Mouse (Mus musculus) heart, adult 18-20 months (tissue): Measurements from ENCODE around the gene Tmem63c. TPM values are rescaled to one million over a fixed set of nuclear protein-coding genes. Genes with fewer than 3 reads are reported as not detected.
A peak's percentile ranks its signal among the peaks of the same experiment; 100 is the strongest.

ENCODE experiments used
- DNase-seq, 2 experiments: peaks; one replicate each; pipeline ENCODE4 v3.0.0; 2021 to 2022; ENCODE audit warnings: mixed read lengths in 1 of 2
- long read RNA-seq, 2 experiments: library from polyadenylated mRNA; stranded (forward); transcript quantifications; one replicate each; pipeline ENCODE4 v2.0.0; 2021
- total RNA-seq, 2 experiments: library from RNA; stranded (reverse); gene quantifications; 2 replicates each; pipeline ENCODE4 v1.2.3; 2021

Tmem63c gene
- under 1 TPM; 0.08 to 0.12 TPM for total RNA-seq
- long read RNA-seq, experiment 1, result 0 reads
- long read RNA-seq, experiment 2, result 0 reads

GRCm38 (mm10) chr12:87021040-87021439 is at the start of gene Tmem63c:
Gene Tmem63c, plus strand, starts transcription at chr12:87021340.
- DNase-seq, result no peak

DNA sequence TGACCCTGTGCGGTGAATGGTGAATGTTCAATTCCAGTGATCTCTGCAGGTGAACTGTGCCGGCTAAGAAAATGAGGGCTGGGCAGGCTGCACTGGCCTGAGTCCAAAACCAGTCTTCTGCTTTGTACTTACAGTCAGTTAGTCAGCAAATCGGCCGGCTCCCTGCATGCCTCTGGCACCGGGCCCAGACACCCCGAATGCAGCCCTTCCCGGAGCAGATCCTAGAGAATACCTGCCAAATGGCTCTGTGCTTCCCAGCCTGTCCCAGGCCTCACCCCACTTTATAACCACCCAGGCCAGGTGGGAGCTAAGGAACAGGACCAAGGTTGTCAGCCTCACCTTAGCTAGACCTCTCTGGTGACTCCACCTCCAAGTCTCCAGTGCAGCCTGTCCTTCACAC is 47.9 kb upstream of the Tmem63c start:
- peak; percentile 65 to 67 for DNase-seq

DNA sequence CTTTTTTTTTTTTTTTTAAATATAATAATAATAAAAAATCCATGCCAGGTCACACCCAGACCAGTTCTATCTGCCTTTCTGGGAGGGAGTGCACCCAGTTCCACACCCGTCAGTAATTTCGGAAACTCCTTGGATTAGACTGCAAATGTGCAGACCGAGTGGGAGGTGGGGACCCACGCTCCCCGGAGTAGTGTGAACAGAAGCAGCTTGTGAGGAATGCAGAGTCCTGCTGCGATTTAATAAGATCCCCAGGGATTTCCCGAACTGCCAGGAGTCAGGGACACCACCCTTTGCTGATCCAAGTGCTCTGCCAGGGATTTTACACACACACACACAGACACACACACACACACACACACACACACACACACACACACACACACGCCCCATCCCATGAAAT is 47.4 kb upstream of the Tmem63c start:
- DNase-seq, result peak in 1 of 2 experiments; percentile 36

DNA sequence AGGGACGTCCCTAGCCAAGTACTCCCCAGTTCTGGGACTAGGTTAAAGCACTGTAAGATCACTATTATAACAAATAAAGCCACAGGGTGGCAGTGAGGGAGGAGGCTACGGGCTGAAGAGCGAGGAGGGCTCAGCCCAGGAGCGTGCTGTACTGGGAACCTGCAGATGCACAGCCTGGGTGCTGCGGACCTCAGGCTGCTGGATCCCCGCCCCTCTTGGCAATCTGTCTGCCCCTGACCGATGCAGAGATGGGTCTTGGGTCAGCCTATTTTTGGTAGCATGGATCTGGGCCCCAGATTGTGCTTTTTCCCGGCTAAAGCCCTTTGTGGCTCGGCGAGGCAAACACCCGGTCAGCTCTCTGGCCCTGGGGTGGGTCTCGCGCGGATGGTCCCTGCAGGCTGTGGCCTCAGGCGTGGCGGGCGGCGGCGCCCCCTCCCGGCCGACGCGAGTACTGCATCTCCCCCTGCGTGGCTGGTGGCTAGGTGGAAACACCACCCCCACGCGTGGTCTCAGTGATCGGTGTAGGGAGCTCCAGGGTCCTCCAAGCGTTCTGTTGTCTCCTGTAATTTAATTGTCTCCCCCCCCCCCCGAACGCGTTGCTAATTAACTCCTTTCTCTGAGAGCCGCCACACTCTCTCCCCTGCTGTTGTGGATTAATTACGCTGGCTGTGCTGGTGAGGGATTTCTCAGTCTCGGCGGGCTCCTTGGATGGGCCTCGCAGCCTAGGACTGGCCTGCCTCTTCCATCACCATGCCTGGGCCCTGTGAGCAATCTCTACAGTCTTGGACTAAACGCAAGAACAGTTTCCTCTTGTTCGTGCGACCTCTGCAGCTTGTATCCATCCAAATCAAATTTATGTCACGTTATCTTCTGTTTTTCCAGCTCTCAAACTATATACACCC is 46.5 kb upstream of the Tmem63c start:
- peak; percentile 75 to 90 for DNase-seq

GRCm38 (mm10) chr12:86975761-86976160 is 45.4 kb upstream of the Tmem63c start:
- no peak for DNase-seq

- no peak for DNase-seq
Measured at GRCm38 (mm10) chr12:86976511-86977168, 44.5 kb upstream of the Tmem63c start.

- DNase-seq, result peak in 1 of 2 experiments; percentile 45
Measured at GRCm38 (mm10) chr12:86977833-86978232, 43.3 kb upstream of the Tmem63c start.

GRCm38 (mm10) chr12:86981180-86981579 is 40.0 kb upstream of the Tmem63c start:
- no peak for DNase-seq

GRCm38 (mm10) chr12:86983470-86984193 is 37.5 kb upstream of the Tmem63c start:
- peak; percentile 47 to 82 for DNase-seq

DNA sequence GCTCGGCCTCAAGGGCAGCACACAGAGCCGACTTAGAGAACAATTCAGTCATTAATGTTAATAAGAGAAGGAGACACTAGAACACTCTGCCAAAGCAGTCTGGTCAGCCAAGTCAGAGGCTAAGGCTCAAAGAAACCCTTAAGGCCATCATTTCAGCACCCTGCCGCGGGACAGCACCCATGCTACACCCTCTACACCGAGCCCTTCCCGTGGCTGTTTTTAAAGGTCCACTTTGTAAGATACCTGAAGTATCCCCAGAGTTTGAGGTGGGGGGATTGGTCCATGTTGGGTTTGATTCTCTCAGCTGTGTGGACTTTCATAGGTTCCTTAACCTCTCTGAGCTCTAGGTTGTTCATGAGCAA is 37.0 kb upstream of the Tmem63c start:
- DNase-seq, result peak in 1 of 2 experiments; percentile 69

- no peak for DNase-seq
Measured at GRCm38 (mm10) chr12:86986562-86986961, 34.6 kb upstream of the Tmem63c start.

DNA sequence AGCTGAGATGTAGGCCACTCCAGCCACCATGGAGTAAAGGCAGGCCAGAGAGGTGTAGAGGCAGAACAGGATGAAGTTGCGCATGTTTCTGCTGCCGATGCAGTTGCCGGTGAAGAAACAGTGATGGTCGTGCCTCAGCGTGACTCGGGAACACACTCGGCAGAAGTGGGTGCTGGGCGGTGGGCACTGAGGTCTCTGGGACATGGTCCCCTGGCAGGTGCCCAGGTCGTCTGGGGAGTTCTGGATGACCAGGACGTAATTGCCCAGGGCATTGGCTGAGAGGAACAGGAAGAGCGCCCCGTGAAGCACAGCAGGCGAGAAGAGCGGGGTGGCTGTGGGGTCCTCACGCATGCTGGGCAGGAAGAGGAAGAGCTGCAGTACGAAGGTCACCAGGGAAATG is 32.9 kb upstream of the Tmem63c start:
- no peak for DNase-seq

- no peak for DNase-seq
Measured at GRCm38 (mm10) chr12:86989378-86989777, 31.8 kb upstream of the Tmem63c start.

DNA sequence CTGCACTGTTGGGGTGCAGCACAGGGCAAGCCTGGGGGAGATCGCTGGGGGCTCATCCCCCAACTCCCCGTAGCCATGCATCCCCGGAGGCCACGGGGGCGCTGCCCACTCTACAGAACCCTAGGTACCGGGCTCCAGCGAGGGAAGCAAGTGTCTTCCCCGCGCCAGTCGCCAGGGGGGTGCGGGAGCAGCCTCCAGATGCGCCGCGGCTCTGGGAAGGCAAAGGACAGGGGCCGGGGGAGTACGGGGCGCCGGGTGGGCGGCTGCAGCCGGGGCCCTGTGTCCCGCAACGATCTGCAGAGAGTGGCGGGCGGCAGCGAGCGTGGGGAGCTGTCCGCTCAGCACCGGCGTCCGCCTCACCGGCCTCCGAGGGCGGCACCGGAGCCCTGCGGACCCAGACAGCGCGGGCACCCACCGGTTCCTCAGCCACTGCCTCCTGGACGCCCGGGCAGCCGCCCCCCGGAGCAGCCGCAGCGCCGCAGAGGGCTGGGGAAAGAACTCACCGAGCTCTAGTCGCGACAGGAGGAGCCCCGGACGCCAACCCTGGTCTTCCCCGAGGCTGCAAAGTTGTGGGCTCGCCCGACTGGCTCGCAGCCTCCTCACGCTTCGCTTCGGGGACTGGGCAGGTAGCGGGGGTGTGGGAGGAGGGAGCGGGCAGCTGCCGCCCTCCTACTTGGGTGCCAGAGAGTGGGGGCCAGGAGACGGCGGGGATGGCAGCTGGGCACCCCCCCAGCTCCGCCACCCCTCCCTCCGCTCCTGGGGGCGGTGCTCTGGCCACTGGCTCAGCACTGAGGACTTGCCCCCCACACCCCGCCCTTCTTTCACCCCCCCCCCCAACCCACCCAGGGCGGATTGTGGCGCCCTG is 31.0 kb upstream of the Tmem63c start, which contains the start of gene Zdhhc22:
TSS of gene Zdhhc22 (minus strand) at position 541 of the 865 bp plus-strand sequence.
- no peak for DNase-seq

DNA sequence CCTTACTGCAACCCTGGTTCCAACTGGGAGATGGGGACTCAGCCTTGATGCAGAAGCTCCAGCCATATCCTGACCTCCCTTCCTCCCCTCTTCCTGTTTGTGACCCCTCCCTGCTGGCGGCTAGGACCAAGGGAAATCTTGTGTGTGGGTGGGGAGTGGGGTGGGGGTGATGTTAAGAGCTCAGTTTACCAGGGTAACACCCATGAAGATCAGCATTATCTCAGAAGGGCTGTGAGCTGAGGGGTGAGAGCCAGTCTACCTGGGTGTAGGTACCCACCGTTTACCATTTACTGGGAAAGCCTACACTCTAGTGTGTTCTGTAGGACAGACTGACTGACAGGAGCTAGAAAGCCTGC is 30.4 kb upstream of the Tmem63c start:
- DNase-seq, result no peak

- peak in 1 of 2 experiments; percentile 40 for DNase-seq
Measured at GRCm38 (mm10) chr12:86994166-86994565, 27.0 kb upstream of the Tmem63c start.

GRCm38 (mm10) chr12:86994776-86995175 is 26.4 kb upstream of the Tmem63c start:
- DNase-seq, result no peak

DNA sequence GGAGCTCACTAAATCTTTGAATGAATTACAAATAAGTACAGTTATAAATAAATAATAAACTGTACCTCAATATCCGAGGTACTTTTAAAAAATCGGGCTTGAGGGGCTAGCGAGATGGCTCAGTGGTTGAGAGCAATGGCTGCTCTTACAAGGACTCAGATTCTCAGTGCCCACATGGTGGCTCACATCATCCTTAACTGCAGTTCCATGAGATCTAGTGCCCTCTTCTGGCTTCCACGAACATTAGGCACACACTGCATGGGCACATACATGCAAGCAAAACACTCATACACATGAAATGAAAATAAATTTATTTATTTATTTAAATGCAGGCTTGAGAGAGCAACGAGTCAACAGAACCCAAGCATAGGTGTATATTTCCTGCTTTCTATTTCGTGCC is 25.2 kb upstream of the Tmem63c start:
- DNase-seq, result no peak

DNA sequence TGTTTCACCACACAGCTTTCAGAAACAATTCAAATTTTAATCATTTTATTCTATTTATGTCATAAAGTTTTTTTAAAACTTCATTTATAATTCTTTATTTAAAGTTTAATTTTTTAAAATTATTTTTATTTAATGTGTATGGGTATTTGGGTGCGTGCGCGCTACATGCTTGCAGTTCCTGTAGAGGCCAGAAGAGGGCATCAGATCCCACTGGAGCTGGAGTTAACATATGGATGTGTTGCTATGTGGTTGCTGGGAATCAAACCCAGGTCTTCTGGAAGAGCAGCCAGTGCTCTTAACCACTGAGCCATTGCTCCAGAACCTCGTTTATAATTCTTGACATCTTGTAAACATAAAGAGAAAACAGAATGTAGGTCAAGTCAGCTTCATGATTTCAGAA is 22.4 kb upstream of the Tmem63c start:
- no peak for DNase-seq

GRCm38 (mm10) chr12:86999283-86999820 is 21.8 kb upstream of the Tmem63c start:
- DNase-seq, result peak; percentile 80 to 85

- peak in 1 of 2 experiments; percentile 44 for DNase-seq
Measured at GRCm38 (mm10) chr12:87000151-87000839, 20.8 kb upstream of the Tmem63c start.
